Mouse (Mus musculus): ENCODE data around the gene Map4k1.

- no peak for TF ChIP-seq CTCF (conservative IDR thresholded peaks at IDR 0.05; ENCODE audit: low read length)
- TF ChIP-seq NANOG (IDR thresholded peaks at IDR 0.05; ENCODE audit: borderline replicate concordance, low read length) = no peak
- no peak for TF ChIP-seq POU5F1 (IDR thresholded peaks at IDR 0.05; ENCODE audit: borderline replicate concordance, low read length)
Measured at GRCm38 (mm10) chr7:28938654-28939053, 43.2 kb upstream of the Map4k1 start.

Measured in E14TG2a.4 (cell line).